Mouse (Mus musculus) hindbrain, embryonic 10.5 days (tissue): Measurements from ENCODE around the gene Riox2. TPM values are rescaled to one million over a fixed set of nuclear protein-coding genes. Genes with fewer than 3 reads are reported as not detected.

ENCODE experiments used
- DNase-seq: peaks from one replicate; pipeline ENCODE4 v3.0.0-alpha.2; 2017; ENCODE audit warnings: low spot score
- H3K27ac ChIP-seq: fragments of 300-500 bp; sonication (generic); 2 replicates; pipeline ENCODE4 v1.5.1; 2016; ENCODE audit warnings: mild to moderate bottlenecking, moderate library complexity
- H3K27me3 ChIP-seq: fragments of 300-500 bp; sonication (generic); 2 replicates; pipeline ENCODE4 v1.6.1; 2016; ENCODE audit warnings: mild to moderate bottlenecking; ENCODE audit not compliant: poor library complexity, insufficient read depth, severe bottlenecking
- H3K36me3 ChIP-seq: fragments of 300-500 bp; sonication (generic); 2 replicates; pipeline ENCODE4 v1.6.1; 2016; ENCODE audit warnings: mild to moderate bottlenecking, moderate library complexity
- H3K4me1 ChIP-seq: fragments of 300-500 bp; sonication (generic); replicated peaks from 2 replicates; pipeline ENCODE4 v1.6.1; 2016; ENCODE audit warnings: mild to moderate bottlenecking
- H3K4me3 ChIP-seq: fragments of 300-500 bp; sonication (generic); 2 replicates; pipeline ENCODE4 v1.5.1; 2016; ENCODE audit warnings: mild to moderate bottlenecking, moderate library complexity
- H3K9me3 ChIP-seq: fragments of 300-500 bp; sonication (generic); 2 replicates; pipeline ENCODE4 v1.6.1; 2016; ENCODE audit warnings: mild to moderate bottlenecking, moderate library complexity
- WGBS: fragments of 180-500 bp; shearing (Covaris S2); methylation state at CpG from one replicate; pipeline ENCODE4 v1.1.7; 2016; 5-methylcytosine and 5-hydroxymethylcytosine counted together
- polyA plus RNA-seq: library from polyadenylated mRNA; unstranded; fragments of >200 nt; fragmentation: Nextera tagmentation; extraction: Ambion mirVana; gene quantifications from 2 replicates; pipeline ENCODE4 v1.2.1, GENCODE M21; 2016

The Riox2 gene
- polyA plus RNA-seq, 1 experiment from 2014 or later, result 24.9 TPM

- no peak for DNase-seq
- peaks cover 73% of the 10 kb centered on the region for H3K36me3 ChIP-seq
- WGBS, result 90% methylated on average over 3 of the region's 3 CpGs
These were observed 6.4 kb downstream of the Riox2 start for GRCm38 (mm10) chr16:59477955-59478354.

GRCm38 (mm10) chr16:59487239-59487638 is 15.7 kb downstream of the Riox2 start:
- 89% methylated on average over 7 of the region's 7 CpGs for WGBS

More at GRCm38 (mm10) chr16:59477955-59478354, 6.4 kb downstream of the Riox2 start:
- H3K9me3 ChIP-seq, result no peaks in the 10 kb centered on the region
- H3K27me3 ChIP-seq, result no peaks in the 10 kb centered on the region
- H3K27ac ChIP-seq, result no peak overlapping the region
- no peaks in the 10 kb centered on the region for H3K4me1 ChIP-seq
- no peak overlapping the region for H3K4me3 ChIP-seq

GRCm38 (mm10) chr16:59487975-59488548 is 16.5 kb downstream of the Riox2 start:
- no peaks in the 10 kb centered on the region for H3K9me3 ChIP-seq
- no peak overlapping the region for H3K27ac ChIP-seq
- 95% methylated on average over 9 of the region's 9 CpGs for WGBS
- H3K4me1 ChIP-seq, result no peaks in the 10 kb centered on the region
- H3K4me3 ChIP-seq, result no peak overlapping the region
- no peaks in the 10 kb centered on the region for H3K27me3 ChIP-seq
- H3K36me3 ChIP-seq, result peaks cover 85% of the 10 kb centered on the region
- DNase-seq, result no peak

More at GRCm38 (mm10) chr16:59487239-59487638, 15.7 kb downstream of the Riox2 start:
- no peaks in the 10 kb centered on the region for H3K9me3 ChIP-seq
- no peak overlapping the region for H3K27ac ChIP-seq
- no peak overlapping the region for H3K4me3 ChIP-seq
- DNase-seq, result no peak
- no peaks in the 10 kb centered on the region for H3K27me3 ChIP-seq
- no peaks in the 10 kb centered on the region for H3K4me1 ChIP-seq
- peaks cover 85% of the 10 kb centered on the region for H3K36me3 ChIP-seq

GRCm38 (mm10) chr16:59493199-59493598 is 21.6 kb downstream of the Riox2 start:
- Histone ChIP-seq H3K4me1 (no peaks in the 10 kb centered on the region), H3K4me3 (no peak overlapping the region), H3K9me3 (no peaks in the 10 kb centered on the region), H3K27ac (no peak overlapping the region), H3K27me3 (no peaks in the 10 kb centered on the region), H3K36me3 (peaks cover 75% of the 10 kb centered on the region)
- DNase-seq, result no peak
- 91% methylated on average over 14 of the region's 14 CpGs for WGBS

- Histone ChIP-seq H3K27ac (no peak overlapping the region), H3K9me3 (no peaks in the 10 kb centered on the region), H3K36me3 (peaks cover 69% of the 10 kb centered on the region), H3K4me3 (no peak overlapping the region), H3K27me3 (no peaks in the 10 kb centered on the region), H3K4me1 (no peaks in the 10 kb centered on the region)
- WGBS, result 91% methylated on average over 1 of the region's 1 CpGs
- DNase-seq, result no peak
These were observed 26.4 kb downstream of the Riox2 start for GRCm38 (mm10) chr16:59497947-59498346.

GRCm38 (mm10) chr16:59499180-59499579 is 27.6 kb downstream of the Riox2 start:
- DNase-seq, result no peak
- no peak overlapping the region for H3K27ac ChIP-seq
- H3K27me3 ChIP-seq, result no peaks in the 10 kb centered on the region
- no peaks in the 10 kb centered on the region for H3K4me1 ChIP-seq
- 92% methylated on average over 3 of the region's 3 CpGs for WGBS
- H3K36me3 ChIP-seq, result peaks cover 65% of the 10 kb centered on the region
- H3K9me3 ChIP-seq, result no peaks in the 10 kb centered on the region
- no peak overlapping the region for H3K4me3 ChIP-seq

GRCm38 (mm10) chr16:59509830-59510229 is 38.3 kb downstream of the Riox2 start:
- Histone ChIP-seq H3K4me1 (no peaks in the 10 kb centered on the region), H3K36me3 (peaks cover 34% of the 10 kb centered on the region), H3K27ac (no peak overlapping the region), H3K27me3 (no peaks in the 10 kb centered on the region), H3K4me3 (no peak overlapping the region), H3K9me3 (no peaks in the 10 kb centered on the region)
- 89% methylated on average over 5 of the region's 5 CpGs for WGBS
- no peak for DNase-seq

GRCm38 (mm10) chr16:59515169-59515568 is 43.6 kb downstream of the Riox2 start:
- H3K4me1 ChIP-seq, result no peaks in the 10 kb centered on the region
- no peaks in the 10 kb centered on the region for H3K9me3 ChIP-seq
- H3K27ac ChIP-seq, result no peak overlapping the region
- H3K36me3 ChIP-seq, result peaks cover 25% of the 10 kb centered on the region; the same call in 1 of the 2 replicates
- no peak overlapping the region for H3K4me3 ChIP-seq
- H3K27me3 ChIP-seq, result no peaks in the 10 kb centered on the region
- 94% methylated on average over 5 of the region's 5 CpGs for WGBS
- no peak for DNase-seq

- Histone ChIP-seq H3K4me3 (no peak overlapping the region), H3K4me1 (no peaks in the 10 kb centered on the region), H3K27ac (no peak overlapping the region), H3K9me3 (no peaks in the 10 kb centered on the region), H3K36me3 (peaks cover 25% of the 10 kb centered on the region; the same call in 1 of the 2 replicates), H3K27me3 (no peaks in the 10 kb centered on the region)
- DNase-seq, result no peak
- WGBS, result 94% methylated on average over 10 of the region's 10 CpGs
These were observed 45.4 kb downstream of the Riox2 start for GRCm38 (mm10) chr16:59516965-59517364.

- 74% methylated on average over 15 of the region's 15 CpGs for WGBS
- no peaks in the 10 kb centered on the region for H3K4me1 ChIP-seq
- peaks cover 25% of the 10 kb centered on the region; the same call in 1 of the 2 replicates for H3K36me3 ChIP-seq
- no peak overlapping the region for H3K27ac ChIP-seq
- no peaks in the 10 kb centered on the region for H3K27me3 ChIP-seq
- H3K4me3 ChIP-seq, result no peak overlapping the region
- no peak for DNase-seq
- H3K9me3 ChIP-seq, result no peaks in the 10 kb centered on the region
These were observed 46.1 kb downstream of the Riox2 start for GRCm38 (mm10) chr16:59517447-59518219.

- H3K4me1 ChIP-seq, result no peaks in the 10 kb centered on the region
- H3K9me3 ChIP-seq, result no peaks in the 10 kb centered on the region
- no peak overlapping the region for H3K4me3 ChIP-seq
- 90% methylated on average over 16 of the region's 16 CpGs for WGBS
- no peak for DNase-seq
- H3K36me3 ChIP-seq, result peaks cover 15% of the 10 kb centered on the region; the same call in 1 of the 2 replicates
- no peak overlapping the region for H3K27ac ChIP-seq
- no peaks in the 10 kb centered on the region for H3K27me3 ChIP-seq
These were observed 50.3 kb downstream of the Riox2 start for GRCm38 (mm10) chr16:59521752-59522423.

GRCm38 (mm10) chr16:59526939-59527338 is 55.4 kb downstream of the Riox2 start:
- 80% methylated on average over 6 of the region's 6 CpGs for WGBS
- Histone ChIP-seq H3K9me3 (no peaks in the 10 kb centered on the region), H3K27me3 (no peaks in the 10 kb centered on the region), H3K4me1 (no peaks in the 10 kb centered on the region), H3K27ac (no peak overlapping the region), H3K4me3 (no peak overlapping the region), H3K36me3 (peaks cover 14% of the 10 kb centered on the region)
- DNase-seq, result no peak

GRCm38 (mm10) chr16:59529570-59529969 is 58.0 kb downstream of the Riox2 start:
- no peak for DNase-seq
- no peaks in the 10 kb centered on the region for H3K9me3 ChIP-seq
- H3K4me1 ChIP-seq, result no peaks in the 10 kb centered on the region
- no peak overlapping the region for H3K4me3 ChIP-seq
- peaks cover 19% of the 10 kb centered on the region for H3K36me3 ChIP-seq
- H3K27ac ChIP-seq, result no peak overlapping the region
- 89% methylated on average over 13 of the region's 13 CpGs for WGBS
- no peaks in the 10 kb centered on the region for H3K27me3 ChIP-seq
